Mouse (Mus musculus): ENCODE data around the gene Rps3a1. TPM values are rescaled to one million over a fixed set of nuclear protein-coding genes. Genes with fewer than 3 reads are reported as not detected.

Gene Rps3a1
- total and polyA plus RNA-seq, 3 experiments = 80.9 to 886 (median 470) TPM

- Histone ChIP-seq H3K4me1 (ENCODE audit: insufficient read depth, low read depth, low read length) (peaks cover 38% of the 10 kb centered on the region), H3K9me3 (replicated peaks) (no peaks in the 10 kb centered on the region), H3K27me3 (ENCODE audit: insufficient read depth, low read length) (no peaks in the 10 kb centered on the region), H3K36me3 (replicated peaks) (peaks cover 62% of the 10 kb centered on the region), H3K4me3 (ENCODE audit: low read depth, low read length) (no peak overlapping the region; the same call in 1 of the 2 replicates)
- no peak for DNase-seq (ENCODE audit: low spot score)
- TF ChIP-seq TAL1 (conservative IDR thresholded peaks at IDR 0.05; ENCODE audit: low read depth, low read length) (no peak), CTCF (IDR thresholded peaks at IDR 0.05; ENCODE audit: low read depth, low read length) (no peak), GATA1 (IDR thresholded peaks at IDR 0.05; ENCODE audit: borderline replicate concordance, low read length) (no peak), POLR2AphosphoS5 (IDR thresholded peaks at IDR 0.05; ENCODE audit: insufficient replicate concordance, low read depth, low read length) (no peak), GATA2 (IDR thresholded peaks at IDR 0.05; ENCODE audit: borderline replicate concordance, low read depth, low read length) (no peak)
- no peak for ATAC-seq (ENCODE audit: extremely low read depth, insufficient number of reproducible peaks, low FRiP score, poor library complexity, severe bottlenecking)
Measured at GRCm38 (mm10) chr3:86139660-86140059, 2.8 kb downstream of the Rps3a1 start.

GRCm38 (mm10) chr3:86136936-86137574 lies 5.4 kb downstream of the Rps3a1 start:
- Histone ChIP-seq H3K36me3 (replicated peaks) (peaks cover 63% of the 10 kb centered on the region), H3K27me3 (ENCODE audit: insufficient read depth, low read length) (no peaks in the 10 kb centered on the region), H3K4me3 (ENCODE audit: low read depth, low read length) (no peak overlapping the region), H3K4me1 (ENCODE audit: insufficient read depth, low read depth, low read length) (peaks cover 24% of the 10 kb centered on the region), H3K9me3 (replicated peaks) (no peaks in the 10 kb centered on the region)
- ATAC-seq (ENCODE audit: extremely low read depth, insufficient number of reproducible peaks, low FRiP score, poor library complexity, severe bottlenecking) (no peak), DNase-seq (ENCODE audit: low spot score) (no peak)
- TF ChIP-seq GATA2 (IDR thresholded peaks at IDR 0.05; ENCODE audit: borderline replicate concordance, low read depth, low read length) = no peak
- TF ChIP-seq CTCF (IDR thresholded peaks at IDR 0.05; ENCODE audit: low read depth, low read length) = no peak
- TF ChIP-seq POLR2AphosphoS5 (IDR thresholded peaks at IDR 0.05; ENCODE audit: insufficient replicate concordance, low read depth, low read length) = no peak
- TF ChIP-seq GATA1 (IDR thresholded peaks at IDR 0.05; ENCODE audit: borderline replicate concordance, low read length) = no peak
- TF ChIP-seq TAL1 (conservative IDR thresholded peaks at IDR 0.05; ENCODE audit: low read depth, low read length) = no peak

GRCm38 (mm10) chr3:86135886-86136563 lies 6.5 kb downstream of the Rps3a1 start:
- no peak for DNase-seq (ENCODE audit: low spot score)
- Histone ChIP-seq H3K36me3 (replicated peaks) (peaks cover 53% of the 10 kb centered on the region), H3K4me3 (ENCODE audit: low read depth, low read length) (no peak overlapping the region), H3K27me3 (ENCODE audit: insufficient read depth, low read length) (no peaks in the 10 kb centered on the region), H3K9me3 (replicated peaks) (no peaks in the 10 kb centered on the region), H3K4me1 (ENCODE audit: insufficient read depth, low read depth, low read length) (peaks cover 24% of the 10 kb centered on the region)
- TF ChIP-seq POLR2AphosphoS5 (IDR thresholded peaks at IDR 0.05; ENCODE audit: insufficient replicate concordance, low read depth, low read length) (no peak), GATA2 (IDR thresholded peaks at IDR 0.05; ENCODE audit: borderline replicate concordance, low read depth, low read length) (no peak), TAL1 (conservative IDR thresholded peaks at IDR 0.05; ENCODE audit: low read depth, low read length) (peak; percentile 60), CTCF (IDR thresholded peaks at IDR 0.05; ENCODE audit: low read depth, low read length) (no peak)
- peak; percentile 46 for ATAC-seq (ENCODE audit: extremely low read depth, insufficient number of reproducible peaks, low FRiP score, poor library complexity, severe bottlenecking)

GRCm38 (mm10) chr3:86134939-86135638 lies 7.4 kb downstream of the Rps3a1 start:
- Histone ChIP-seq H3K9me3 (replicated peaks) (no peaks in the 10 kb centered on the region), H3K4me1 (ENCODE audit: insufficient read depth, low read depth, low read length) (peaks cover 18% of the 10 kb centered on the region), H3K27me3 (ENCODE audit: insufficient read depth, low read length) (no peaks in the 10 kb centered on the region), H3K4me3 (ENCODE audit: low read depth, low read length) (no peak overlapping the region), H3K36me3 (replicated peaks) (peaks cover 45% of the 10 kb centered on the region)
- ATAC-seq (ENCODE audit: extremely low read depth, insufficient number of reproducible peaks, low FRiP score, poor library complexity, severe bottlenecking) = no peak
- DNase-seq (ENCODE audit: low spot score) = no peak
- TF ChIP-seq TAL1 (conservative IDR thresholded peaks at IDR 0.05; ENCODE audit: low read depth, low read length) = no peak

- no peak for DNase-seq (ENCODE audit: low spot score)
- no peak overlapping the region for H3K4me3 ChIP-seq (ENCODE audit: low read depth, low read length)
Measured at GRCm38 (mm10) chr3:86129757-86130156, 12.7 kb downstream of the Rps3a1 start.

GRCm38 (mm10) chr3:86123251-86123746 lies 19.2 kb downstream of the Rps3a1 start:
- H3K4me1 ChIP-seq (ENCODE audit: insufficient read depth, low read depth, low read length) = peaks cover 29% of the 10 kb centered on the region
- H3K4me3 ChIP-seq (ENCODE audit: low read depth, low read length) = peak overlapping the region; percentile 62; the same call in 1 of the 2 replicates
- peaks cover 9% of the 10 kb centered on the region; the same call in 1 of the 2 replicates for H3K27me3 ChIP-seq (ENCODE audit: insufficient read depth, low read length)
- TF ChIP-seq TAL1 (conservative IDR thresholded peaks at IDR 0.05; ENCODE audit: low read depth, low read length) (peak; percentile 74), GATA1 (IDR thresholded peaks at IDR 0.05; ENCODE audit: borderline replicate concordance, low read length) (no peak)
- no peaks in the 10 kb centered on the region for H3K36me3 ChIP-seq (replicated peaks)
- H3K9me3 ChIP-seq (replicated peaks) = peaks cover 5% of the 10 kb centered on the region; the same call in 1 of the 2 replicates
- ATAC-seq (ENCODE audit: extremely low read depth, insufficient number of reproducible peaks, low FRiP score, poor library complexity, severe bottlenecking) (peak; percentile 85), DNase-seq (ENCODE audit: low spot score) (peak; percentile 14)

More at GRCm38 (mm10) chr3:86129757-86130156, 12.7 kb downstream of the Rps3a1 start:
- TF ChIP-seq GATA1 (IDR thresholded peaks at IDR 0.05; ENCODE audit: borderline replicate concordance, low read length) = no peak
- peak; percentile 25; the same call in 1 of the 2 replicates for TF ChIP-seq CTCF (IDR thresholded peaks at IDR 0.05; ENCODE audit: low read depth, low read length)
- Histone ChIP-seq H3K4me1 (ENCODE audit: insufficient read depth, low read depth, low read length) (peaks cover 7% of the 10 kb centered on the region), H3K9me3 (replicated peaks) (no peaks in the 10 kb centered on the region), H3K36me3 (replicated peaks) (peaks cover 3% of the 10 kb centered on the region), H3K27me3 (ENCODE audit: insufficient read depth, low read length) (peaks cover 9% of the 10 kb centered on the region; the same call in 1 of the 2 replicates)
- no peak for ATAC-seq (ENCODE audit: extremely low read depth, insufficient number of reproducible peaks, low FRiP score, poor library complexity, severe bottlenecking)

Measured in G1E (cell line).